Mouse (Mus musculus): ENCODE results near the gene Hist1h4i.

Hist1h4i gene

GRCm38 (mm10) chr13:22008707-22009106, 32.5 kb downstream of the Hist1h4i start:
- no peak for DNase-seq (ENCODE audit: extremely low spot score)

DNA sequence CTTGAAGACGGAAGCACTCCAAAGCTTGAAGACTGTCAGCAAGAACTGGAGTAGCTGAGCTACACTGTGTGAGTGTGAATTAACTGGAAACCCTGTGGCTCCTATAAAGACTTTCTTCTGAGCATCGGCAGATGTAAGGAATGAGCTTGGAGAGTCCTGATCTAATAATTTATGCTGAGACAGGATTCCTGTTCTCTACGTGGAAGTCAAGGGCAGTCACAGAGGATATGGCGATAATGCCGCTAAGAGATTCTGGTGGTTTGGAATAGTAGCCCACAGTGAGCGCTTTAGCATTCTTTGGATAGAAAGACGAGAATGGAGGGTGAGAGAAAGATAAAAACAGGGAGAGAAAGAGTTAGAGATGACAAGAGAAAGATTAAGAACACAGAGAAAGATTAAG, 33.3 kb downstream of the Hist1h4i start:
- no peak for DNase-seq (ENCODE audit: extremely low spot score)

GRCm38 (mm10) chr13:22007121-22007510, 34.0 kb downstream of the Hist1h4i start:
- DNase-seq (ENCODE audit: extremely low spot score) = no peak

GRCm38 (mm10) chr13:22006334-22007120, 34.6 kb downstream of the Hist1h4i start:
- DNase-seq (ENCODE audit: extremely low spot score) = peak; percentile 84

- no peak for DNase-seq (ENCODE audit: extremely low spot score)
Observed at GRCm38 (mm10) chr13:22005605-22006333, 35.4 kb downstream of the Hist1h4i start.

DNA sequence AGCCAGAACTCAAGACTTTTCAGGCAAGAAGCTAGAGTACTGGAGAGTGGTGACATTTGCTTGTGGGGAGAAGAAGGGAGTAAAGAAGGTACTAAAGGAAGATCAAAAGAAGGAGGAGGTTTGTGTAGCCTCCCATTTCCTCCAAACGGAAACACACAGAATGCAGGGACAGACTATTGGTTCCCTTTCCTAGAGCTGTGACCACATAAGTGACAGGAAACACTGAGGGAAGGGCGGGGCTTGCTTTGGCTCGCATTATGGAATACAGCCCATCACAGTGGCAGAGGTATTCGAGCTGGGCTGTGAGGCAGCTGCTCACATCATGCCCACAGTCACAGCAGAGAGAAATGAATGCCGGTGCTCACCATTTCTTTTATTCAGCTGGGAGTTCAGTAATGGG, 39.3 kb downstream of the Hist1h4i start:
- no peak for DNase-seq (ENCODE audit: extremely low spot score)

GRCm38 (mm10) chr13:22001346-22001745, 39.8 kb downstream of the Hist1h4i start:
- DNase-seq (ENCODE audit: extremely low spot score) = no peak

- DNase-seq (ENCODE audit: extremely low spot score) = no peak
Observed at GRCm38 (mm10) chr13:21999147-21999546, 42.0 kb downstream of the Hist1h4i start.

GRCm38 (mm10) chr13:21998412-21998811, 42.8 kb downstream of the Hist1h4i start:
- no peak for DNase-seq (ENCODE audit: extremely low spot score)

DNA sequence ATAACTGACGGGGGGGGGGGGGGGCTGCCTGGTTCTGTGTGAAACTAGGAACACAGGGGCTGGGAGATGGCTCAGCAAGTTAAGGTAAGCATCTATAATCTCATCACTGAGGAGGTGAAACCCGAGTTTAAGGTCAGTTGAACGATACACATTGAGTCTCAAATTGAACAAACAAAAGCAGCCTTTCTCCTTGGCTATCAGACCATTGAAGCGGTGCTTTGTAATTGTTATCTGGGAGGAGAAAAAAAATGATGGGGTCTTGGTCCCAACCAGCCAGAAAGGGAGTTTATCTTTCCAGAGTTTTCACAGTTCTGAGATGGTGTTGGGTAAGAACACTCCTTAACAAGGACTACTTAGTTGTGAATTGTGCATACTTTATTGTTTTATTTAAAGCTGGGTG, 43.3 kb downstream of the Hist1h4i start:
- DNase-seq (ENCODE audit: extremely low spot score) = no peak

DNA sequence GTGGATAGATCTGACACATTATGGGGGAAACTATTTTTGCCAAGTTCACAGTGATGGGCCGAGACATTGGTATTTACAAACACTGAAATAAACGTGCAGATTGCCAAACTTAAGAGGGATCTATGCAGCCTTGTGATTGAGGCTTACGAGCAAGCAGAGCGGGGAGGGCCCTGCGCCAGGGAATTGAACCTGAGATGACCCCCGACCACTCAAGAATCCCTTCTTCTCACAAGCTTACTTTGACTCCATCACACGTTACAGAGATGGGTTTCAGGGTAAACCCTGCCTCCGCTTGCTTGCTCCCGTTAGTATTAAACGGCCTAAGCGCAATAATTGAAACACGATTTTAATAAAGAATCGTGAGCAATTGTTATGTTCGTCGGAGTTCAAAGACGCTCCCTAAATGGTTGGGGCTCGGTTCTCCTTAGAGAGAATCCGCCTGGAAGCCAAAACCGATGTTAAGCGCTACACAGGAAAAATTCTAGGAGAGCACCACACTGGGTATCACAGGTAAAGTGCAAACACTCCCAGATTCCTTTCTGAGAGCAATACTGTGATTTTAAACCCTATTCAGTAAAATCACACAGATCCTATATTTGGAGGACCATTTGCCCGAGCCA, 43.9 kb downstream of the Hist1h4i start:
- no peak for DNase-seq (ENCODE audit: extremely low spot score)

DNA sequence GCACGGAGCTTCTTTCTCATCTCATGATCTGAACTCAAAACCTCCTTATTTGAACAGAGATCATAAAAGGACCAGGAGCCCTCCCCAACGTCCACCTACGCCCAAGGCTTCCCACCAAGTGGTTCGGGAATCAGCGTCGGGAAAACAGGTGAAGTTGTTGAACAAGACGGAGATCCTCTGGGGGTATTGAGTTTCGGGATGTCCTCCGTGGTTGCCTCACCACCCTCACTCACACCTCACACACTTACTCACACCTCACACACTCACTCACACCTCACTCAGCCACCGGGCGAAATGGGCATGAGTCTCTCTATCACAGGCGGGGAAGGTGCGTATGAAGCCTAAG, 44.3 kb downstream of the Hist1h4i start:
- no peak for DNase-seq (ENCODE audit: extremely low spot score)

DNA sequence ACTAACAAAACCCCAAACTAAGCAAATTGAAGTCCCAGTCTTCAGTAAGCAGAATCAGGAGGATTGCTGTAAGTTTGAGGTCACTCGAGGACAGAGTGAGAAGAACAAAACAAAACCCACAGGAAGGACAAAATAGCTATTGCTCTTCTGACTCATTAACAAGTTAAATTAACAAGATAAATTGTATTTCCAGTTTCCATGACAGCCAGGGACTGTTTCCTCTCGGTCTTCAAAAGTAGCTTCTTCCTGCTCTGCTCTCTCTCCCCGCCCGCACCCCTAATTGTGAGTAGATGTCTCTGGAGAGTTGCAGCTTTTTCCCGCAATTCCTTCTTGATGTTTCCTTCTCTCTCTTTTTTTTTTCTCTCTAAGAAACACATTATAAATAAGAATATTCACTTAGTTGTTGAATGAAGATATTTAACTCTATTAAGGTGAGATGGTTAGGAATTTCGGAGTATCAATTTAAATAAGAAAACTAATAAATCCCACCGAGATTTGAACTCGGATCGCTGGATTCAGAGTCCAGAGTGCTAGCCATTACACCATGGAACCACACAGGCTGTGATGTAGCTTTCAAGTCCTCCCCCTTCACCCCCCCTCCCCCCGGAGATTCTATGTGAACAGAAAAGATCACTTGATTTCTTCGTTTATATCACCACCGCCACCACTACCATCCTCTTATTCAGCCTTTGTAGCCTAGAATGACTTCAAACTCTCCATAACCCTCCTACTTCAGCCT, 44.9 kb downstream of the Hist1h4i start:
- DNase-seq (ENCODE audit: extremely low spot score) = peak; percentile 86

DNA sequence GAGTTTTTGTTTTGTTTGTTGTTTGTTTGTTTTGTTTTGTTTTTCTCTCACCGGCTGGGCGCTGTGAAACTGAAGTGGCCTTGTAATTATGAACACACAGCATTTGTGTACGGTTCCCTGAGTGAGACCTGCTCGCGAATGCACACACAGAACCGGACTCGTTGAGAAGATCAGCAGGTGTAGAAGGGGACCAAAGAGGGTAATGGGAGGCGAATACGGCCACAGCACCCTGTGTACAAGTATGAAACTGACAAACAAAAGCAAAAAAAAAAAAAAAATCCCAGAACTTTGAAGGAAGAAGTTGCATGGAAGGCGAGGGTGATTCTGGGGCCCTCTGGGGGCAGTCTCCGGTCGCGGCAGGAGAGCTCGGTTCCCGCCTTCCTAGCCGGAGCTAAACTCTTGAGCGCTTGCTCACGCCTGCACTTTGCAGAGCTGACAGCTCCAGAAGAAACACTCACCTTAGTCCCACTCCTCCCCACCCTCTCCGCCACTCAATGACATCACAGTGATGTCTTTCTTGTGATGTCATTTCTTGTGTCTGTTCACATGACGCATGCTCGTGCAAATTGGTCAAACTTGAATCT, 45.7 kb downstream of the Hist1h4i start:
- DNase-seq (ENCODE audit: extremely low spot score) = peak; percentile 62

- no peak for DNase-seq (ENCODE audit: extremely low spot score)
Observed at GRCm38 (mm10) chr13:21994896-21995295, 46.3 kb downstream of the Hist1h4i start.

- peak; percentile 91 for DNase-seq (ENCODE audit: extremely low spot score)
Observed at GRCm38 (mm10) chr13:21993957-21994738, 47.0 kb downstream of the Hist1h4i start.

GRCm38 (mm10) chr13:21992550-21992949, 48.6 kb downstream of the Hist1h4i start:
- no peak for DNase-seq (ENCODE audit: extremely low spot score)

Data from embryo, embryonic 9.5 days (tissue).